In the genomic region with DNA sequence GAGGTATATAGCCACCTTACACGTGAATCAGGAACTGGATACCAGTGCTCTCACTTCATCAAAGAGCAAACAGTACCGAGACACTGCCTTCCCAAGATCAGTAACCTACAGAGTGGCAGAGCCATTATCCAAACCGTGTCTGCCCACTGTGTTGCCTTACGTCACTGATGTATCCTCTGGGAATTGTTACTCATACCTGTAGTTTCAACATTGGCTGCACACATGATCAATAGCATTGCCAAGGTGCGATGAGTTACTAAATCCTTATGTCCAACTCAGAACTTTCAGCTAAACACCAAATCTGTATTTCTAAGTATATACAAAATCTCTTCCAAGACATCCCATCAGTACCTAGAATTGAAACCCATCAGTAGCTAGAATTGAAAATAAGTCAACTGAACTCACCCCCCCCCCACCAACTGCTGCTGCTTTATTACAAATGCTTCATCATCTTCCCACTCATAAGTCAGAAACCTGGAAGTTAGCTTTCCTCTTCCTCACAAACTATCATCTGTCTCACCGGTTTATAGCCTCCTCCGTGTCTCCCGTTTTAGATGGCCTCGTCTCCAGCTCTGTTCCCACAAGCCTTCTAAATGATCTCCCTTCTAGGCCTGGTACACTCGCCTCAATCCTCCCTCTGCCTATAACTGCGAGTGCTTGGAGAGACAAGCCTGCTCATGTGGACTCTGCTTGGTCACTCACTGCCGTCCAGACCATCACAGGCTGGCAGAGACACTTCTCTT, we compare ENCODE assay signal across 20 mouse cellular contexts.
A peak's percentile ranks its signal among the peaks of the same experiment; 100 is the strongest.
DNase-seq lines count a peak whose midpoint lies in the region; ATAC-seq lines count a peak whose summit lies in the region.
"Had no signal": no experiment of that assay in that cellular context is flagged by ENCODE, and none has a peak within 500 bp of the region (broad histone marks: within the 10 kb centered on the region; RNA-seq: fewer than 3 reads in every experiment).

No protein-coding gene starts in this region.

- no peak overlapping the region for H3K9ac ChIP-seq in heart, embryonic 15.5 days
- H3K9ac ChIP-seq: forebrain, embryonic 12.5 days; hindbrain, embryonic 14.5 days; liver, embryonic 14.5 days; lung, embryonic 15.5 days had no signal

- H3K9me3 ChIP-seq in heart, embryonic 15.5 days (replicated peaks), result no peaks in the 10 kb centered on the region
- H3K9me3 ChIP-seq: embryonic facial prominence, embryonic 10.5 days; forebrain, embryonic 12.5 days; lung, embryonic 15.5 days; midbrain, embryonic 10.5 days had no signal

- no peaks in the 10 kb centered on the region for H3K27me3 ChIP-seq in heart, embryonic 15.5 days
- H3K27me3 ChIP-seq: forebrain, embryonic 12.5 days; lung, embryonic 15.5 days had no signal

- DNase-seq in heart, adult 11 months, result peak; percentile 55
- no peak for DNase-seq in heart, postnatal 14 days
- no peak for DNase-seq in heart, adult 8-10 months (ENCODE audit: low spot score)
- peak; percentile 23 for DNase-seq in testis, postnatal 10 days (ENCODE audit: low spot score)
- no peak for DNase-seq in testis, postnatal 14 days (ENCODE audit: low spot score)
- no peak for DNase-seq in cerebellum, adult 18-20 months
- DNase-seq: adrenal gland, postnatal 36 days; cerebellum, adult 8-10 months; gastrocnemius, postnatal 14 days; kidney, adult 8-10 months; kidney, postnatal 36 days; lung, postnatal 4 days had no signal

- peak overlapping the region; percentile 64 for H3K27ac ChIP-seq in heart, embryonic 15.5 days
- H3K27ac ChIP-seq: embryonic facial prominence, embryonic 10.5 days; forebrain, embryonic 12.5 days; hindbrain, embryonic 14.5 days; liver, embryonic 14.5 days; lung, embryonic 15.5 days; midbrain, embryonic 10.5 days had no signal

- peaks cover 18% of the 10 kb centered on the region for H3K4me1 ChIP-seq in heart, embryonic 15.5 days (replicated peaks)
- H3K4me1 ChIP-seq: embryonic facial prominence, embryonic 10.5 days; forebrain, embryonic 12.5 days; lung, embryonic 15.5 days; midbrain, embryonic 10.5 days had no signal

- ATAC-seq in heart, embryonic 15.5 days (replicated peaks; ENCODE audit: insufficient number of reproducible peaks, insufficient read depth, low FRiP score, low read depth), result no peak
- ATAC-seq in megakaryocyte progenitor cell, adult 5-6 weeks (replicated peaks; ENCODE audit: poor library complexity), result no peak

- 0 out of 2 replicates have a peak, but pooled peaks cover 5% of the 10 kb centered on the region for H3K36me3 ChIP-seq in heart, embryonic 15.5 days
- H3K36me3 ChIP-seq: lung, embryonic 15.5 days had no signal

- intact Hi-C loops in heart, postnatal 14 days (cut with DNase I), result loop anchor here (5.0 kb wide), 1 partner anchor 87 kb away; no protein-coding TSS in a partner anchor

- WGBS in heart, embryonic 15.5 days, result 77% methylated on average over 12 of the region's 12 CpGs

- H3K4me3 ChIP-seq in heart, embryonic 15.5 days, result no peak overlapping the region
- H3K4me3 ChIP-seq: embryonic facial prominence, embryonic 10.5 days; forebrain, embryonic 12.5 days; lung, embryonic 15.5 days; midbrain, embryonic 10.5 days had no signal

- H3K4me2 ChIP-seq in heart, embryonic 15.5 days, result peak overlapping the region; percentile 36
- H3K4me2 ChIP-seq: forebrain, embryonic 12.5 days; hindbrain, embryonic 14.5 days; lung, embryonic 15.5 days had no signal

Comparison
In these comparisons a context has a peak if more than half of its experiments do, and no peak if none do; other contexts are left out.
1. DNase-seq: peak in heart, adult 11 months (single experiment) and testis, postnatal 10 days (single experiment); none in heart, postnatal 14 days (0 of 2), heart, adult 8-10 months (single experiment), testis, postnatal 14 days (single experiment) and cerebellum, adult 18-20 months (0 of 2).